Mouse (Mus musculus): ENCODE results near the gene Ivd.

GRCm38 (mm10) chr2:118873890-118874430 lies 12.2 kb downstream of the Ivd start:
- TF ChIP-seq CTCF (IDR thresholded peaks at IDR 0.05; ENCODE audit: low read depth, low read length) (no peak), GATA2 (IDR thresholded peaks at IDR 0.05; ENCODE audit: borderline replicate concordance, low read depth, low read length) (no peak)

Data from G1E (cell line).